Mouse (Mus musculus) limb, embryonic 10.5 days (tissue): ENCODE data around the gene Hopx. TPM values are rescaled to one million over a fixed set of nuclear protein-coding genes. Genes with fewer than 3 reads are reported as not detected.

Experiments used
- DNase-seq: peaks from one replicate; pipeline ENCODE4 v3.0.0-alpha.2; 2017; ENCODE audit warnings: low spot score
- H3K27ac ChIP-seq: fragments of 300-500 bp; sonication (generic); 2 replicates; pipeline ENCODE4 v1.5.1; 2016; ENCODE audit warnings: mild to moderate bottlenecking
- H3K27me3 ChIP-seq: fragments of 300-500 bp; sonication (generic); 2 replicates; pipeline ENCODE4 v1.6.1; 2016; ENCODE audit warnings: low read depth, mild to moderate bottlenecking; ENCODE audit not compliant: poor library complexity, severe bottlenecking
- H3K36me3 ChIP-seq: fragments of 300-500 bp; sonication (generic); 2 replicates; pipeline ENCODE4 v1.6.1; 2016; ENCODE audit warnings: mild to moderate bottlenecking, moderate library complexity
- H3K4me1 ChIP-seq: fragments of 300-500 bp; sonication (generic); 2 replicates; pipeline ENCODE4 v1.6.1; 2016
- H3K4me3 ChIP-seq: fragments of 300-500 bp; sonication (generic); 2 replicates; pipeline ENCODE4 v1.5.1; 2016; ENCODE audit warnings: mild to moderate bottlenecking, moderate library complexity
- H3K9me3 ChIP-seq: fragments of 300-500 bp; sonication (generic); replicated peaks from 2 replicates; pipeline ENCODE4 v1.6.1; 2016; ENCODE audit warnings: mild to moderate bottlenecking
- WGBS: fragments of 180-500 bp; shearing (Covaris S2); methylation state at CpG from one replicate; pipeline ENCODE4 v1.1.7; 2016; 5-methylcytosine and 5-hydroxymethylcytosine counted together
- polyA plus RNA-seq: library from polyadenylated mRNA; unstranded; fragments of >200 nt; fragmentation: Nextera tagmentation; extraction: Ambion mirVana; gene quantifications from 2 replicates; pipeline ENCODE4 v1.2.1, GENCODE M21; 2016

Hopx gene
- polyA plus RNA-seq, 1 experiment from 2014 or later = not detected

DNA sequence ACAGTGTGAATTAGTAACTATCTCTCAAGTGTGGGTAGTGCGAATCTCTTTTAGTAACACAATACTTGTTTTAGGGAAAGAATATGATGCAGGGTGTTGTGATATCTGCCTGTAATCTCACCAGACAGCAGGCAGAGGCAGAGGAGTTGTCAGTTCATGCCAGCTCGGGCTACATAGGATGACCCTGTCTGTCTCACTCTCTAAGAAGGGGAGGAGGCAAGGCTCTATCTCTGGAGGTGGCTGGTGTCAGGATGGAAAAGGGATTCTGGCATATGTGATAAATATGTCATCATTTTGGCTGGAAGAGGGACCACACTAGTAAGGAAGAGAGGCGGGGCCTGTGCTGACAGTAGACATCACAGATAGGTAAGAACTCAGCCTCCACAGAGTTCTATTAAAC is 23.0 kb downstream of the Hopx start:
- no peaks in the 10 kb centered on the region for H3K9me3 ChIP-seq
- no peak overlapping the region for H3K27ac ChIP-seq
- no peak overlapping the region for H3K4me3 ChIP-seq
- H3K36me3 ChIP-seq = no peaks in the 10 kb centered on the region
- DNase-seq = no peak
- 67% methylated on average over 3 of the region's 3 CpGs for WGBS
- H3K4me1 ChIP-seq = peaks cover 27% of the 10 kb centered on the region
- H3K27me3 ChIP-seq = peaks cover 30% of the 10 kb centered on the region

DNA sequence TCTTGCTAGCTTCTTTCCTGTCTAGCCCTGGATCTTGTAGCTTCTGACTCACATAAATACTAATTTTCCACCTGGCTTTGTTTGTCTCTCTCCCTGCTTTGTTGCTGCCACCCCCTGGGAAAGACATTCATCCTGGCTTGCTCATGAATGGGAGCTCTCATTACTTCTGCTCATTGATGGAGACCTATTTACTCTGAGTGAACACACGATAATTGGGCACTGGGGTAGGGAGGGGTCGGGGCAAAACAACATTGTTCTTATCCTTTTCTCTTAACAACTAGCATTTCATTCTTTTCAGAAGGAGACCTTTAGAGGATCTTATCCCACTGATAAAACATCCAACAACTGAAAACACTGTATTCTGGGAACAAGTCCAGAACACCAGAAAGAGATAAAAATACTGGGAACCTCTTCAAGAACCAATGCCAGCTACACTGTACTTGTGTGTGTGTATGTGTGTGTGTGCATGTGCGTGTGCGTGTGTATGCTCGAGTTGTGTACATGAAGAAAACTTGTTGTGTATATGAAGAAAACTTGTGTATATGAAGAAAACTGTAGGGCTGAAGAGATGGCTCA is 24.3 kb downstream of the Hopx start:
- 76% methylated on average over 5 of the region's 5 CpGs for WGBS
- H3K9me3 ChIP-seq = no peaks in the 10 kb centered on the region
- no peak for DNase-seq
- H3K4me3 ChIP-seq = no peak overlapping the region
- H3K27me3 ChIP-seq = peaks cover 24% of the 10 kb centered on the region
- H3K4me1 ChIP-seq = peaks cover 22% of the 10 kb centered on the region
- H3K27ac ChIP-seq = no peak overlapping the region
- H3K36me3 ChIP-seq = no peaks in the 10 kb centered on the region

GRCm38 (mm10) chr5:77089901-77090300 is 25.0 kb downstream of the Hopx start:
- no peaks in the 10 kb centered on the region for H3K36me3 ChIP-seq
- 76% methylated on average over 8 of the region's 8 CpGs for WGBS
- H3K4me3 ChIP-seq = no peak overlapping the region
- DNase-seq = no peak
- H3K27ac ChIP-seq = no peak overlapping the region
- H3K4me1 ChIP-seq = peaks cover 15% of the 10 kb centered on the region
- no peaks in the 10 kb centered on the region for H3K9me3 ChIP-seq
- H3K27me3 ChIP-seq = peaks cover 19% of the 10 kb centered on the region

- peaks cover 10% of the 10 kb centered on the region; the same call in 1 of the 2 replicates for H3K4me1 ChIP-seq
- H3K36me3 ChIP-seq = no peaks in the 10 kb centered on the region
- H3K27me3 ChIP-seq = peaks cover 16% of the 10 kb centered on the region
- H3K9me3 ChIP-seq = no peaks in the 10 kb centered on the region
- no peak overlapping the region for H3K27ac ChIP-seq
- no peak overlapping the region for H3K4me3 ChIP-seq
- 54% methylated on average over 1 of the region's 1 CpGs for WGBS
- DNase-seq = peak; percentile 63
These were observed 25.6 kb downstream of the Hopx start for GRCm38 (mm10) chr5:77089294-77089693.

- Histone ChIP-seq H3K27ac (no peak overlapping the region), H3K9me3 (no peaks in the 10 kb centered on the region), H3K27me3 (no peaks in the 10 kb centered on the region), H3K4me3 (no peak overlapping the region), H3K4me1 (0 out of 2 replicates have a peak, but pooled peaks cover 6% of the 10 kb centered on the region), H3K36me3 (no peaks in the 10 kb centered on the region)
- 88% methylated on average over 3 of the region's 3 CpGs for WGBS
- no peak for DNase-seq
These were observed 27.8 kb downstream of the Hopx start for GRCm38 (mm10) chr5:77087122-77087521.

- Histone ChIP-seq H3K36me3 (no peaks in the 10 kb centered on the region), H3K27me3 (no peaks in the 10 kb centered on the region), H3K27ac (no peak overlapping the region), H3K4me1 (0 out of 2 replicates have a peak, but pooled peaks cover 6% of the 10 kb centered on the region), H3K4me3 (no peak overlapping the region), H3K9me3 (no peaks in the 10 kb centered on the region)
- DNase-seq = no peak
- WGBS = 90% methylated on average over 7 of the region's 7 CpGs
These were observed 28.4 kb downstream of the Hopx start for GRCm38 (mm10) chr5:77086541-77086940.

GRCm38 (mm10) chr5:77085753-77086450 is 29.0 kb downstream of the Hopx start:
- Histone ChIP-seq H3K27ac (no peak overlapping the region), H3K36me3 (no peaks in the 10 kb centered on the region), H3K4me3 (no peak overlapping the region), H3K9me3 (no peaks in the 10 kb centered on the region), H3K4me1 (0 out of 2 replicates have a peak, but pooled peaks cover 6% of the 10 kb centered on the region), H3K27me3 (no peaks in the 10 kb centered on the region)
- no peak for DNase-seq
- WGBS = 87% methylated on average over 10 of the region's 10 CpGs

DNA sequence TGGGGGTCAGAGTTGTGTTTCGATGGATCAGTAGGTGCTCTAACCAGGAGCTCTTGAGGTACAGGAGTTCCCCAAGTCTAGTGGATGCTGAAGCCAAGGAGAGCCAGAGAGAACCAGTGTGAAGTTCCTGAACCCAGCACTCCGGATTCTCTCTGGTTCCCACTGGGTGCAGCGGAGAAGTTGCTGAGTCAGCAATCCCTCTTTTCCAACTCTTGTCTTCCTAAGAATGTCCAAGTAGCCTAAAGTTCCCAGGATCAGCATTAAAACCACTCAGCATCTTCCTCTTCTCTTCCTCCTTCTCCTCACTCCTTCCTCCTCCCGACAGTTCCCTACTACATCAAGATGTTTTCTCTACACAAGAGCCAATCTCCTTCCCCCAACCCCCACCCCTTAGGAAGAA is 30.5 kb downstream of the Hopx start:
- H3K27me3 ChIP-seq = no peaks in the 10 kb centered on the region
- 88% methylated on average over 4 of the region's 4 CpGs for WGBS
- no peak for DNase-seq
- H3K4me3 ChIP-seq = no peak overlapping the region
- no peaks in the 10 kb centered on the region for H3K9me3 ChIP-seq
- H3K36me3 ChIP-seq = no peaks in the 10 kb centered on the region
- no peaks in the 10 kb centered on the region for H3K4me1 ChIP-seq
- H3K27ac ChIP-seq = no peak overlapping the region

- no peak overlapping the region for H3K27ac ChIP-seq
- no peak for DNase-seq
- WGBS = 85% methylated on average over 7 of the region's 7 CpGs
- H3K9me3 ChIP-seq = no peaks in the 10 kb centered on the region
- H3K4me3 ChIP-seq = no peak overlapping the region
- no peaks in the 10 kb centered on the region for H3K36me3 ChIP-seq
- H3K4me1 ChIP-seq = no peaks in the 10 kb centered on the region
- H3K27me3 ChIP-seq = no peaks in the 10 kb centered on the region
These were observed 32.2 kb downstream of the Hopx start for GRCm38 (mm10) chr5:77082735-77083134.

GRCm38 (mm10) chr5:77080761-77081160 is 34.2 kb downstream of the Hopx start:
- H3K27ac ChIP-seq = no peak overlapping the region
- 94% methylated on average over 4 of the region's 4 CpGs for WGBS
- no peak for DNase-seq
- H3K9me3 ChIP-seq = no peaks in the 10 kb centered on the region
- no peaks in the 10 kb centered on the region for H3K36me3 ChIP-seq
- H3K27me3 ChIP-seq = no peaks in the 10 kb centered on the region
- H3K4me3 ChIP-seq = no peak overlapping the region
- H3K4me1 ChIP-seq = no peaks in the 10 kb centered on the region

DNA sequence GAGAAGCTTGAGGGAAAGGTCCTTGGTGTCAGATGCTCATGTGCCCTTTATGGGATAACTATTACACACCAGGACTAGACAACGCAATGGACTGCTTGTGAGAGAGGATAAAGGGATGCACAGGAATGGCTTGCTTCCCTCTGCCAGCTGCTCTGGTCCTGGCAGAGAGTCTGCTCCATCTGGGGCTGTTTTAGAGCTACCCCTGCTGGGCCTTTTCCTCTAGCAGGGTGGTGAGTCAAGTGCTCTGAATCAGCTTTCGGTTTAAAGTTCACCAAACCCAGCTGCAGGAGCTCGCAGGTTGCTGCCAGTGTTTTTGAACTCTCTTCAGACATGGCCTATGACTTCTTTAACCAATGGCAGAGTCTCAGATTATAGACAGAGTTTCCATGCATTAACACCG is 39.0 kb downstream of the Hopx start:
- Histone ChIP-seq H3K36me3 (no peaks in the 10 kb centered on the region), H3K27ac (no peak overlapping the region), H3K9me3 (no peaks in the 10 kb centered on the region), H3K27me3 (no peaks in the 10 kb centered on the region), H3K4me3 (no peak overlapping the region), H3K4me1 (no peaks in the 10 kb centered on the region)
- WGBS = 89% methylated on average over 4 of the region's 4 CpGs
- no peak for DNase-seq

DNA sequence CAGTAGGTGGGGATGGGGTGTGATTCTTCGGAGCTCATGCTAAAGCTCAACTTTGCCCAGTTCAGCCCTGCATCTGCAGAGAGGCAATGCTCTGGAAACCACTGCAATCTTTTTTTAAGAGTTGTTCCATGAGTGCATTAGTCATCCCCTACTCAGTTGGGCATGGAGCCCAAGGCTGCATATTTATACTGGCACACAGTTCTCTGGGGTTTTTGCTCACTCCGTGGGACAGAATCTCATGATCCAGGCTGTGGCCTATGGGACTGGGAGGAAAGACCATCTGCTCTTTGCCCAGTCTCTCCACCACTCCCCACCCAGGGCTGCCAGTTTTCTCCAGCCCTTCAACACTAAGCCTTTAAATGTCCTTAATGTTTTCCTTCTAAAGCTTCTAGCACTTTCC is 40.0 kb downstream of the Hopx start:
- H3K27me3 ChIP-seq = no peaks in the 10 kb centered on the region
- H3K4me1 ChIP-seq = no peaks in the 10 kb centered on the region
- no peaks in the 10 kb centered on the region for H3K36me3 ChIP-seq
- DNase-seq = no peak
- H3K27ac ChIP-seq = no peak overlapping the region
- WGBS = 94% methylated on average over 2 of the region's 2 CpGs
- no peak overlapping the region for H3K4me3 ChIP-seq
- no peaks in the 10 kb centered on the region for H3K9me3 ChIP-seq

GRCm38 (mm10) chr5:77073794-77074193 is 41.1 kb downstream of the Hopx start:
- WGBS = 91% methylated on average over 8 of the region's 8 CpGs
- no peaks in the 10 kb centered on the region for H3K36me3 ChIP-seq
- no peak for DNase-seq
- H3K4me1 ChIP-seq = no peaks in the 10 kb centered on the region
- H3K27me3 ChIP-seq = no peaks in the 10 kb centered on the region
- H3K4me3 ChIP-seq = no peak overlapping the region
- H3K27ac ChIP-seq = no peak overlapping the region
- H3K9me3 ChIP-seq = no peaks in the 10 kb centered on the region
